Mouse (Mus musculus) erythroblast, embryonic 14.5 days (primary cell): ENCODE data around the gene Gm10229.
"Not testable (repeated sequence)": the region's sequence is repeated elsewhere in the genome, so short reads cannot be mapped to it uniquely, and the experiment has no call there.

Experiments
- GATA1 ChIP-seq: IDR thresholded peaks from 2 replicates; pipeline ENCODE4 v1.6.1; 2012; ENCODE audit warnings: low read length, inconsistent platforms, mixed read lengths
- TAL1 ChIP-seq: IDR thresholded peaks from 3 replicates; pipeline ENCODE4 v1.6.1; 2012; ENCODE audit warnings: low read length, inconsistent platforms, mixed read lengths

- TF ChIP-seq GATA1, TAL1: not testable (repeated sequence)
Observed at GRCm38 (mm10) chr16:89041372-89041771, 26.3 kb downstream of the Gm10229 start, which contains the start of gene Gm10228.
